Mouse (Mus musculus) bone marrow macrophage, adult 2 months (primary cell): ENCODE results near the gene Cpt1b.

Source experiments
- CTCF ChIP-seq: IDR thresholded peaks from 2 replicates; pipeline ENCODE4 v1.5.1; 2012; ENCODE audit warnings: low read depth, mild to moderate bottlenecking, low read length, moderate library complexity
- POLR2A ChIP-seq: IDR thresholded peaks from 2 replicates; pipeline ENCODE4 v1.6.1; 2012; ENCODE audit warnings: mild to moderate bottlenecking, low read depth, low read length, borderline replicate concordance

- no peak for TF ChIP-seq CTCF
- no peak for TF ChIP-seq POLR2A
Measured at GRCm38 (mm10) chr15:89426716-89427115, 1.1 kb upstream of the Cpt1b start.
